In the genomic region with DNA sequence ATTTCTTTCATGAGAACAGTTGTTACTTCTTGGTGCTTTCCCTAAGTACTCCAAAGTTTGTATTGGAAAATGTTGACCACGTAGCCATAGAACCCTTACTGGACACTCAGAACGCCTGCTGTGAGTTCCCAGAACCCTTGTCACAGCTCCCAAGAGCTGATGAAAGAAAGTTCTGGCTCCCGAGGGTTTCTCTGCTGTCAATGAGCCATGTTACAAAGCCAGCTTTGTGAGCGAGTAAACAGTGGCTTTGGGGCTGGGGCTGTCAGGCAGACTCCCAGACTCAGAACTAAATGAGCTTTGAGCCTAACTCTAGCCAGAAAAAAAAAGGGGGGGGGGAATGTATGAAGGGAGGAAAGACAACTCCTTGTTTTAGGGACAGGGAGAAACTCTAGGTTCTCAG, we compare ENCODE assay signal across 11 mouse cellular contexts.
A peak's percentile ranks its signal among the peaks of the same experiment; 100 is the strongest.
DNase-seq lines count a peak whose midpoint lies in the region; ATAC-seq lines count a peak whose summit lies in the region.
"Had no signal": no experiment of that assay in that cellular context is flagged by ENCODE, and none has a peak within 500 bp of the region (broad histone marks: within the 10 kb centered on the region; RNA-seq: fewer than 3 reads in every experiment).

No protein-coding gene starts in this region.

- no peak overlapping the region for H3K4me3 ChIP-seq in heart, embryonic 12.5 days
- H3K4me3 ChIP-seq: embryonic facial prominence, embryonic 12.5 days had no signal

- H3K4me2 ChIP-seq in heart, embryonic 12.5 days = no peak overlapping the region
- H3K4me2 ChIP-seq: embryonic facial prominence, embryonic 12.5 days had no signal

- no peak overlapping the region for H3K9ac ChIP-seq in heart, embryonic 12.5 days
- H3K9ac ChIP-seq: embryonic facial prominence, embryonic 12.5 days had no signal

- H3K4me1 ChIP-seq in heart, embryonic 12.5 days (replicated peaks) = no peaks in the 10 kb centered on the region
- H3K4me1 ChIP-seq: embryonic facial prominence, embryonic 12.5 days had no signal

- H3K9me3 ChIP-seq in heart, embryonic 12.5 days (replicated peaks) = no peaks in the 10 kb centered on the region
- H3K9me3 ChIP-seq: embryonic facial prominence, embryonic 12.5 days had no signal

- no peak overlapping the region for H3K27ac ChIP-seq in heart, embryonic 12.5 days (ENCODE audit: poor library complexity, severe bottlenecking)
- H3K27ac ChIP-seq: embryonic facial prominence, embryonic 12.5 days; macrophage had no signal

- ATAC-seq in heart, embryonic 12.5 days (ENCODE audit: insufficient number of reproducible peaks, low FRiP score) = no peak

- 48% methylated on average over 4 of the region's 4 CpGs for WGBS in heart, embryonic 12.5 days

- no peaks in the 10 kb centered on the region for H3K27me3 ChIP-seq in heart, embryonic 12.5 days (replicated peaks)
- H3K27me3 ChIP-seq: embryonic facial prominence, embryonic 12.5 days had no signal

- H3K36me3 ChIP-seq in heart, embryonic 12.5 days = no peaks in the 10 kb centered on the region
- H3K36me3 ChIP-seq: embryonic facial prominence, embryonic 12.5 days had no signal

- peak; percentile 95 for DNase-seq in heart, adult 11 months
- peak; percentile 30 for DNase-seq in retina, postnatal 1 day
- DNase-seq in retina, embryonic 14.5 days (ENCODE audit: low spot score) = no peak
- peak; percentile 29 for DNase-seq in heart, postnatal 25 days (ENCODE audit: low spot score)
- DNase-seq in liver = no peak
- no peak for DNase-seq in adrenal gland, adult (ENCODE audit: inconsistent age in 2 of 2, low spot score in 1 of 2)
- DNase-seq: kidney, postnatal 14 days; right cerebral cortex, postnatal 25 days had no signal

- intact Hi-C loops in heart, postnatal 25 days (cut with DNase I) = no loop called here

Comparison
In these comparisons a context has a peak if more than half of its experiments do, and no peak if none do; other contexts are left out.
1. DNase-seq: peak in heart, adult 11 months (single experiment), retina, postnatal 1 day (single experiment) and heart, postnatal 25 days (single experiment); none in retina, embryonic 14.5 days (single experiment), liver (single experiment) and adrenal gland, adult (0 of 2).